Mouse (Mus musculus): ENCODE results near the gene Unc45a.

Gene Unc45a

GRCm38 (mm10) chr7:80340793-80341192, at the start of gene Unc45a:
Gene Unc45a (minus strand): TSS chr7:80341005.
- peak; percentile 55 for DNase-seq (ENCODE audit: low spot score)

GRCm38 (mm10) chr7:80387633-80388543, 47.1 kb upstream of the Unc45a start, which contains the start of gene Fes:
Gene Fes (minus strand): TSS chr7:80387946.
- DNase-seq (ENCODE audit: low spot score): no peak

- no peak for DNase-seq (ENCODE audit: low spot score)
These were observed 46.3 kb upstream of the Unc45a start for GRCm38 (mm10) chr7:80387033-80387632.

- peak; percentile 63 for DNase-seq (ENCODE audit: low spot score)
These were observed 45.6 kb upstream of the Unc45a start for GRCm38 (mm10) chr7:80386235-80386930.

GRCm38 (mm10) chr7:80382919-80383318, 42.1 kb upstream of the Unc45a start:
- DNase-seq (ENCODE audit: low spot score): no peak

- no peak for DNase-seq (ENCODE audit: low spot score)
These were observed 38.7 kb upstream of the Unc45a start for GRCm38 (mm10) chr7:80379531-80379930.

- DNase-seq (ENCODE audit: low spot score): no peak
These were observed 36.7 kb upstream of the Unc45a start for GRCm38 (mm10) chr7:80377471-80377870.

- no peak for DNase-seq (ENCODE audit: low spot score)
These were observed 35.4 kb upstream of the Unc45a start for GRCm38 (mm10) chr7:80376192-80376591.

GRCm38 (mm10) chr7:80375376-80376039, 34.7 kb upstream of the Unc45a start:
- DNase-seq (ENCODE audit: low spot score): peak; percentile 45

- DNase-seq (ENCODE audit: low spot score): no peak
These were observed 33.9 kb upstream of the Unc45a start for GRCm38 (mm10) chr7:80374733-80375132.

- no peak for DNase-seq (ENCODE audit: low spot score)
These were observed 33.5 kb upstream of the Unc45a start for GRCm38 (mm10) chr7:80374280-80374679.

GRCm38 (mm10) chr7:80373850-80374249, 33.0 kb upstream of the Unc45a start:
- no peak for DNase-seq (ENCODE audit: low spot score)

GRCm38 (mm10) chr7:80373352-80373751, 32.5 kb upstream of the Unc45a start:
- DNase-seq (ENCODE audit: low spot score): no peak

GRCm38 (mm10) chr7:80372667-80373066, 31.9 kb upstream of the Unc45a start:
- DNase-seq (ENCODE audit: low spot score): no peak

- no peak for DNase-seq (ENCODE audit: low spot score)
These were observed 31.4 kb upstream of the Unc45a start for GRCm38 (mm10) chr7:80372166-80372565.

- peak; percentile 61 for DNase-seq (ENCODE audit: low spot score)
These were observed 30.4 kb upstream of the Unc45a start, which contains the start of gene Man2a2 for GRCm38 (mm10) chr7:80371041-80371751. Gene Man2a2 (minus strand): TSS chr7:80371375.

- peak; percentile 66 for DNase-seq (ENCODE audit: low spot score)
These were observed 29.8 kb upstream of the Unc45a start for GRCm38 (mm10) chr7:80370649-80371040.

GRCm38 (mm10) chr7:80369967-80370431, 29.2 kb upstream of the Unc45a start:
- DNase-seq (ENCODE audit: low spot score): no peak

- DNase-seq (ENCODE audit: low spot score): no peak
These were observed 28.7 kb upstream of the Unc45a start for GRCm38 (mm10) chr7:80369461-80369860.

- DNase-seq (ENCODE audit: low spot score): no peak
These were observed 28.0 kb upstream of the Unc45a start for GRCm38 (mm10) chr7:80368635-80369421.
